In the genomic region with DNA sequence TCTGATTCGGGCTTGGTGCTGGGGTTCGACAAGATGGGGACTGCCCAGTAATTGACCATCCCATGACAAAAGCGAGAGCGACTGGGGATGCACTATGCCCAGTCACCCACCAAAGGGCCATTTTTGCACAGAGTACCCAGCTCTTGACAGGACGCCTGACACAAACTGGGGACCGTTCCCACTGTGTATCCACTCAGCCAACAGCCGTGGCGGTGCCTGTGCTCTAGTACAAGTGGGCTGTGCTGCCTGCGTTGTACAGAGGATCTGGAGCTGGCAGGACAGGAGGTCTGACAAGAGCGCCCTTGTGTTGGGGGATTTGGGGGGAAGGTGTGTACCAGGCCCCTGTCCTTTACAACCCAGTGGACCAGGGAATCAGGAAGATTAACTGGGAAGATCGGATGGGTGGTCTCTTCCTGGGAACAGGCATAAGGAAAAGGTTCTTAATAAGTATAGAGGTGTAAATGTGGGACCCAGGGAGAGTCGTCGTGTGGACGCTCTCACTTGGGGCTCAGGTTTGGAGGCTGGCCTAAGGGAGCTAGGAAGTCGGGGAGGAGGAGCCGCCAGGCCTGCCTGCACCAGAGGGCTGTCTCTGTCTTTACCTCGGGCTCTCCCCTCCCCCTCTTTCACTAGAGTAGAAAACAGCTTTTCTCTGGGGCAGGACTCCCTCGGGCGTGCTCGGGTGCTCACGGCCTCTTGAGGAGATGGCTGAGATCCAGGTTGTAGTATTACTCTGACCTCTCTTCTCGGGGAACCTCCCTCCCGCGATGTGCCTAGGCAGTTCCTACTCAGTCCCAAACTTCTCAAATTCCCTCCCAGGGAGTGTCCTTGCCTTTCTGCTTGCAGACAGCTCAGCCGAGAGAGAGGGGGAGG, we compare ENCODE assay signal across 9 mouse cellular contexts. TPM values are rescaled to one million over a fixed set of nuclear protein-coding genes. Genes with fewer than 3 reads are reported as not detected.
DNase-seq lines count a peak whose midpoint lies in the region; ATAC-seq and TF ChIP-seq lines count a peak whose summit lies in the region.
"Had no signal": no experiment of that assay in that cellular context is flagged by ENCODE, and none has a peak within 500 bp of the region (broad histone marks: within the 10 kb centered on the region; RNA-seq: fewer than 3 reads in every experiment).

No protein-coding gene starts in this region.

- peaks cover 6 to 36% of the 10 kb centered on the region in 2 experiments for H3K4me1 ChIP-seq in CH12.LX (ENCODE audit: control insufficient read depth in 1 of 2, insufficient read depth in 2 of 2)
- peaks cover 27% of the 10 kb centered on the region for H3K4me1 ChIP-seq in embryonic facial prominence, embryonic 14.5 days (ENCODE audit: control insufficient read depth, insufficient read depth, low read length)
- peaks cover 23% of the 10 kb centered on the region for H3K4me1 ChIP-seq in heart, embryonic 16.5 days (ENCODE audit: control insufficient read depth, insufficient read depth, low read length)
- H3K4me1 ChIP-seq in lung, adult 2 months (ENCODE audit: control insufficient read depth, insufficient read depth, low read length), result peaks cover 4% of the 10 kb centered on the region; the same call in 1 of the 2 replicates
- H3K4me1 ChIP-seq in neural tube, embryonic 13.5 days (replicated peaks), result peaks cover 36% of the 10 kb centered on the region

- TF ChIP-seq RAD21 in CH12.LX (IDR thresholded peaks at IDR 0.05; ENCODE audit: low read depth, low read length), result no peak

- in situ Hi-C loops in CH12.LX (cut with MboI; ENCODE audit: low pct_ligation_motif_present, low pct_unique_long_range_greater_than_20kb, low sequenced_read_pairs), result no loop called here

- peak; percentile 60 for TF ChIP-seq POLR2A in CH12.LX (IDR thresholded peaks at IDR 0.05; ENCODE audit: low read depth, low read length)
- peak; percentile 54; the same call in 1 of the 2 replicates for TF ChIP-seq POLR2A in lung, adult 2 months (IDR thresholded peaks at IDR 0.05; ENCODE audit: borderline replicate concordance, extremely low read depth, low read depth, low read length)

- peak overlapping the region; percentile 51 to 71 (median 60) for H3K4me3 ChIP-seq in CH12.LX (replicated peaks in 1 of 3; ENCODE audit: low read depth in 2 of 3, low read length in 2 of 3, poor library complexity in 1 of 3)
- H3K4me3 ChIP-seq in embryonic facial prominence, embryonic 14.5 days (ENCODE audit: low read depth, low read length), result peak overlapping the region; percentile 67
- peak overlapping the region; percentile 76 for H3K4me3 ChIP-seq in heart, embryonic 16.5 days (ENCODE audit: low read length)
- H3K4me3 ChIP-seq in lung, adult 2 months (replicated peaks; ENCODE audit: extremely low read depth, low read depth, low read length), result peak overlapping the region; percentile 83
- peak overlapping the region; percentile 58 for H3K4me3 ChIP-seq in neural tube, embryonic 13.5 days

- WGBS in embryonic facial prominence, embryonic 14.5 days, result 3% methylated on average over 24 of the region's 25 CpGs
- WGBS in heart, embryonic 16.5 days, result 1% methylated on average over 25 of the region's 25 CpGs
- WGBS in lung, adult 2 months, result 2% methylated on average over 25 of the region's 25 CpGs
- WGBS in neural tube, embryonic 13.5 days, result 3% methylated on average over 25 of the region's 25 CpGs

- no peaks in the 10 kb centered on the region for H3K79me2 ChIP-seq in CH12.LX (replicated peaks; ENCODE audit: control insufficient read depth, extremely low read depth, insufficient read depth, poor library complexity, severe bottlenecking)

- peak; percentile 81 for ATAC-seq in embryonic facial prominence, embryonic 14.5 days (ENCODE audit: low read depth)
- peak; percentile 63 for ATAC-seq in heart, embryonic 16.5 days (replicated peaks; ENCODE audit: extremely low read depth, insufficient read depth, low FRiP score)
- peak; percentile 64 for ATAC-seq in neural tube, embryonic 13.5 days (ENCODE audit: low read depth)

- H3K9me3 ChIP-seq in CH12.LX (replicated peaks; ENCODE audit: low read length), result no peaks in the 10 kb centered on the region
- H3K9me3 ChIP-seq in embryonic facial prominence, embryonic 14.5 days (ENCODE audit: control insufficient read depth, low read length), result no peaks in the 10 kb centered on the region
- no peaks in the 10 kb centered on the region for H3K9me3 ChIP-seq in heart, embryonic 16.5 days (replicated peaks; ENCODE audit: control insufficient read depth, low read length)
- H3K9me3 ChIP-seq in neural tube, embryonic 13.5 days, result no peaks in the 10 kb centered on the region

- H3K9ac ChIP-seq in CH12.LX (ENCODE audit: insufficient read depth, low read depth), result peak overlapping the region; percentile 54
- peak overlapping the region; percentile 90 for H3K9ac ChIP-seq in embryonic facial prominence, embryonic 14.5 days (ENCODE audit: low read depth, low read length)
- peak overlapping the region; percentile 95 for H3K9ac ChIP-seq in heart, embryonic 16.5 days (ENCODE audit: low read length)
- H3K9ac ChIP-seq in neural tube, embryonic 13.5 days, result peak overlapping the region; percentile 83

- TF ChIP-seq EP300 in CH12.LX (IDR thresholded peaks at IDR 0.05; ENCODE audit: low read length), result no peak

- no peak for TF ChIP-seq CTCF in CH12.LX (conservative IDR thresholded peaks at IDR 0.05 in 1 of 2, IDR thresholded peaks at IDR 0.05 in 1 of 2; ENCODE audit: low read depth in 2 of 2, low read length in 2 of 2)
- no peak for TF ChIP-seq CTCF in lung, adult 2 months (IDR thresholded peaks at IDR 0.05; ENCODE audit: insufficient read depth, low read length)

- H3K27ac ChIP-seq in CH12.LX (ENCODE audit: insufficient read depth, low read depth), result peak overlapping the region; percentile 46
- H3K27ac ChIP-seq in embryonic facial prominence, embryonic 14.5 days (replicated peaks; ENCODE audit: low read depth, low read length), result peak overlapping the region; percentile 96
- H3K27ac ChIP-seq in heart, embryonic 16.5 days (ENCODE audit: low read length), result peak overlapping the region; percentile 98
- peak overlapping the region; percentile 85 for H3K27ac ChIP-seq in neural tube, embryonic 13.5 days (replicated peaks)

- DNase-seq in CH12.LX (ENCODE audit: extremely low read depth), result peak; percentile 88
- peak; percentile 73 for DNase-seq in adrenal gland, adult 2 months
- peak; percentile 92 for DNase-seq in embryonic facial prominence, embryonic 14.5 days (ENCODE audit: low spot score)
- peak; percentile 82 for DNase-seq in kidney, postnatal 10 days
- peak; percentile 45 for DNase-seq in lung, adult 2 months
- peak; percentile 57 to 75 for DNase-seq in thymus, postnatal 36 days

- H3K27me3 ChIP-seq in CH12.LX (replicated peaks), result no peaks in the 10 kb centered on the region
- H3K27me3 ChIP-seq in embryonic facial prominence, embryonic 14.5 days (replicated peaks; ENCODE audit: control insufficient read depth, insufficient read depth, low read length), result no peaks in the 10 kb centered on the region
- H3K27me3 ChIP-seq in heart, embryonic 16.5 days (ENCODE audit: control insufficient read depth, insufficient read depth, low read length), result no peaks in the 10 kb centered on the region
- no peaks in the 10 kb centered on the region for H3K27me3 ChIP-seq in neural tube, embryonic 13.5 days

- dilution Hi-C loops in CH12.LX (cut with MboI; ENCODE audit: extremely low pct_ligation_motif_present, extremely low pct_unique_long_range_greater_than_20kb, low sequenced_read_pairs), result no loop called here

- peak overlapping the region; percentile 95 for H3K4me2 ChIP-seq in CH12.LX (ENCODE audit: insufficient read depth, low read depth, poor library complexity, severe bottlenecking)
- H3K4me2 ChIP-seq in embryonic facial prominence, embryonic 14.5 days (ENCODE audit: low read depth, low read length), result peak overlapping the region; percentile 77
- H3K4me2 ChIP-seq in heart, embryonic 16.5 days (ENCODE audit: low read depth, low read length), result peak overlapping the region; percentile 96
- H3K4me2 ChIP-seq in neural tube, embryonic 13.5 days, result peak overlapping the region; percentile 87

- H3K36me3 ChIP-seq in CH12.LX (replicated peaks in 1 of 2; ENCODE audit: control insufficient read depth in 1 of 2, insufficient read depth in 1 of 2, low read length in 1 of 2), result no peaks in the 10 kb centered on the region
- H3K36me3 ChIP-seq in embryonic facial prominence, embryonic 14.5 days (ENCODE audit: control insufficient read depth, insufficient read depth, low read length), result no peaks in the 10 kb centered on the region
- no peaks in the 10 kb centered on the region for H3K36me3 ChIP-seq in heart, embryonic 16.5 days (ENCODE audit: control insufficient read depth, insufficient read depth)
- H3K36me3 ChIP-seq in neural tube, embryonic 13.5 days, result no peaks in the 10 kb centered on the region

TF ChIP-seq in CH12.LX, 34 proteins besides CTCF, POLR2A, EP300 and RAD21 (continues in another document):
- peak; percentile 49; the same call in 1 of the 2 replicates for TF ChIP-seq TBP (conservative IDR thresholded peaks at IDR 0.05; ENCODE audit: low read depth, low read length)
- TF ChIP-seq MAFK (IDR thresholded peaks at IDR 0.05; ENCODE audit: insufficient replicate concordance, low read length), result no peak
- no peak for TF ChIP-seq ZC3H11A (IDR thresholded peaks at IDR 0.05; ENCODE audit: low read depth, low read length)
- peak; percentile 50 for TF ChIP-seq SIN3A (IDR thresholded peaks at IDR 0.05; ENCODE audit: low read length)
- no peak for TF ChIP-seq UBTF (IDR thresholded peaks at IDR 0.05; ENCODE audit: low read depth, low read length)
- TF ChIP-seq ELF1 (IDR thresholded peaks at IDR 0.05; ENCODE audit: low read depth, low read length), result no peak; the same call in 1 of the 2 replicates

RNA-seq across cellular contexts. Expression of a gene that starts 6.3 kb away (rescaled TPM):
- total RNA-seq in CH12.LX (2012; rRNA removed), result 2.0 TPM in 1 of 2 replicates, not detected in the other
- total RNA-seq in CH12.LX (2014; rRNA removed), result not detected in 2 replicates
- not detected in 2 replicates for polyA plus RNA-seq in CH12.LX (2012; ENCODE audit: insufficient read length, low read depth)
- total RNA-seq in adrenal gland, adult 2 months (2021), result 1 to 10 TPM in 1 of 2 experiments, not detected in 1; 3.6 TPM
- not detected in 2 replicates for polyA plus RNA-seq in adrenal gland, adult 2 months (2012; rRNA removed)
- polyA plus RNA-seq in embryonic facial prominence, embryonic 14.5 days (2014; fragmentation: Nextera tagmentation; extraction: Ambion mirVana), result 4.1 TPM in 1 of 2 replicates, not detected in the other
- polyA plus RNA-seq in heart, embryonic 16.5 days (2015; fragmentation: Nextera tagmentation; extraction: Ambion mirVana), result 1.7 and 2.2 TPM in 2 replicates
- 0.27 and 0.28 TPM in 2 replicates for polyA plus RNA-seq in lung, adult 2 months (2012; rRNA removed)
- 1.5 TPM in 1 of 2 replicates, not detected in the other for polyA plus RNA-seq in neural tube, embryonic 13.5 days (2015; fragmentation: Nextera tagmentation; extraction: Ambion mirVana)
- total RNA-seq: gastrocnemius, postnatal 4 days had no signal

RNA-seq across cellular contexts. Expression of a gene that starts 21.0 kb away (rescaled TPM):
- total RNA-seq in CH12.LX (2012; rRNA removed) (0.08 TPM in 2 replicates), CH12.LX (2014; rRNA removed) (not detected in 2 replicates)
- polyA plus RNA-seq in CH12.LX (2012; ENCODE audit: insufficient read length, low read depth), result 0.05 and 0.16 TPM in 2 replicates
- total RNA-seq in adrenal gland, adult 2 months (2021), result 1 to 10 TPM in 1 of 2 experiments, under 1 TPM in 1; 0.66 to 1.7 TPM
- 7.4 and 7.6 TPM in 2 replicates for polyA plus RNA-seq in adrenal gland, adult 2 months (2012; rRNA removed)
- polyA plus RNA-seq in embryonic facial prominence, embryonic 14.5 days (2014; fragmentation: Nextera tagmentation; extraction: Ambion mirVana), result 21.8 and 31.1 TPM in 2 replicates
- polyA plus RNA-seq in heart, embryonic 16.5 days (2015; fragmentation: Nextera tagmentation; extraction: Ambion mirVana), result 4.2 and 7.0 TPM in 2 replicates
- polyA plus RNA-seq in lung, adult 2 months (2012; rRNA removed), result 2.6 and 3.4 TPM in 2 replicates
- 5.8 and 7.6 TPM in 2 replicates for polyA plus RNA-seq in neural tube, embryonic 13.5 days (2015; fragmentation: Nextera tagmentation; extraction: Ambion mirVana)

Comparison
In these comparisons a context has a peak if more than half of its experiments do, and no peak if none do; other contexts are left out.
1. Peak in every context shown above with its lines: DNase-seq, ATAC-seq, H3K4me3 ChIP-seq and H3K27ac ChIP-seq.
2. H3K27ac ChIP-seq: peak in every context shown above with its lines; median percentile 98 in heart, embryonic 16.5 days; 96 in embryonic facial prominence, embryonic 14.5 days; 85 in neural tube, embryonic 13.5 days; 46 in CH12.LX.